Mouse (Mus musculus): Measurements from ENCODE around the gene Ppp1r13b.

Gene Ppp1r13b

DNA sequence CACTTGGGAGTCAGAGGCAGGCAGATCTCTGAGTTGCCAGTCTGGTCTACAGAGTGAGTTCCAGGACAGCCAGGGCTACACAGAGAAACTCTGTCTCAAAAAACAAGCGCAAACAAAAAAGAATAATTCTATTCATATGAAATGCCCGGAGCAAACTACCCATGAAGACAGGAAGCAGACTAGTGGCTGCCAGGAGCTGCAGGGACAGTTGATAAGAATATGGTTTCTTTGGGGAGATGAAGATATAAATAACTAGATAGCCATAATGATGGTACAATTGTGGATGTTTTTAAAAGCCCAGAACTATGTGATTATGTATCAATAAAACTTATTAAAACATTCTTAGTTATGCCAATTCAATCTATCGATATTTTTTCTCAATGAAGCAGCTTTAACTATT, 25.9 kb downstream of the Ppp1r13b start:
- DNase-seq (ENCODE audit: low spot score in 2 of 2): no peak

- peak in 1 of 2 experiments; percentile 73 for DNase-seq (ENCODE audit: low spot score in 2 of 2)
Measured at GRCm38 (mm10) chr12:111878213-111878612, 29.7 kb downstream of the Ppp1r13b start.

GRCm38 (mm10) chr12:111875499-111875898, 32.4 kb downstream of the Ppp1r13b start:
- no peak for DNase-seq (ENCODE audit: low spot score in 2 of 2)

GRCm38 (mm10) chr12:111874601-111875140, 33.2 kb downstream of the Ppp1r13b start:
- DNase-seq (ENCODE audit: low spot score in 2 of 2): no peak

GRCm38 (mm10) chr12:111872079-111872478, 35.8 kb downstream of the Ppp1r13b start:
- no peak for DNase-seq (ENCODE audit: low spot score in 2 of 2)

- no peak for DNase-seq (ENCODE audit: low spot score in 2 of 2)
Measured at GRCm38 (mm10) chr12:111870811-111871210, 37.1 kb downstream of the Ppp1r13b start.

DNA sequence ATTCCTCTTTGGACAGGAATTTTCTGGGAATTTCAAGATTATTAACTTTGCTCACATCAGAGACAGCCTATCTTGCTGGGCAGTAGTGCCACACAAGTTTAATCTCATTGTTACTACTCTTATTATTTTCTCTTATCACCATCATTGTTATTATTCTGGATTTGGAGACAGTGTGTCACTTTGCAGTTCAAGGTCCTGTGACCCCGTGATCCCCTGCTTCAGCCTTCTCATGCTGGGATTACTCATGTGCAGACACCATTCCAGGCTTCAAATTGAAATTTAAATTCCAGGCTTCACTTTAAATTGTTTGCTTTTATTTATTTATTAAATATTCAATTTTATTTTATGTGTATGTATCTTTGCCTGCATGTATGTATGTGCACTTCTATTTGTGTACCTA, 38.1 kb downstream of the Ppp1r13b start:
- no peak for DNase-seq (ENCODE audit: low spot score in 2 of 2)

DNA sequence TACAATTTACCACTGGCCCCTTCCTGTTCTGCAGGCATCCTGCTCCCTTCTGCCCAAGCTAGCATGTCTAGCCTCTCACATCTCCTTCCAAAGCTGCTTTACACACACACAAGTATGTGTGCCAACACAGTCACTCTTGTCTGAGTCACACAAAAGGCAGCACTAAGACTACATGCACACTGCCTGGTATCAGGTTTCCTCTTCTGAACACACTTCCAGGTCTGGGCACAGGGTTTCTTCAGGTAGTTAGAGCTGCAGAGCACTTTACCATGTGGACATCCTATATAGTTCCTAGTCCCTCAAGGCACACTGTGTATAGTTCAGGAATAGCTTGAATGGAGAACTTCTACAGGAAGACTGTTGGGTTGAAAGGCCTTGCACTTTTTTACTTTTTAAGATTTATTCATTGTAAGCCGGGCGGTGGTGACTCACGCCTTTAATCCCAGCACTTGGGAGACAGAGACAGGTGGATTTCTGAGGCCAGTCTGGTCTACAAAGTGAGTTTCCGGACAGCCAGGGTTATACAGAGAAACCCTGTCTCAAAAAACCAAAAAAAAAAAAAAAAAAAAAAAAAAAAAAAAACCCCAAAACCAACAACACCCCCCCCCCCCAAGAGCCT, 43.6 kb downstream of the Ppp1r13b start:
- no peak for DNase-seq (ENCODE audit: low spot score in 2 of 2)

DNA sequence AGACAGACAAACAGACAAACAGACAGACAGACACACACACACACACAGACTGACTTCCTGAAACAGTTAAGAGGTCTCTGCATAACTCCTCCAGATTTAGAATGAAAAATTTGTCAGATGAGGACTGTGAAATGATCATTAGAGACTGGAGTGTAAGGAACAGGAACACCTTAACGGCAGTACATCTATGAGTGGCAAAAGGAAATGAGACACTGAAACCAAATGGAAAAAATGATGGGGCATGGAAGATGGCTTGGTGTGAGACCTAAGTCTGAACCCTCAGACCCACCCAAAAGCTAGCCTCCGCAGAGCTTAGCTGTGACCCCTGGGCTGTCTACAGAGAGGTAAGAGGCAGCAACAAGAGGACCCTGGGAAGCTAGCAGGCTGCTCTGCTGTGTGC, 52.5 kb downstream of the Ppp1r13b start:
- no peak for DNase-seq (ENCODE audit: low spot score in 2 of 2)

DNA sequence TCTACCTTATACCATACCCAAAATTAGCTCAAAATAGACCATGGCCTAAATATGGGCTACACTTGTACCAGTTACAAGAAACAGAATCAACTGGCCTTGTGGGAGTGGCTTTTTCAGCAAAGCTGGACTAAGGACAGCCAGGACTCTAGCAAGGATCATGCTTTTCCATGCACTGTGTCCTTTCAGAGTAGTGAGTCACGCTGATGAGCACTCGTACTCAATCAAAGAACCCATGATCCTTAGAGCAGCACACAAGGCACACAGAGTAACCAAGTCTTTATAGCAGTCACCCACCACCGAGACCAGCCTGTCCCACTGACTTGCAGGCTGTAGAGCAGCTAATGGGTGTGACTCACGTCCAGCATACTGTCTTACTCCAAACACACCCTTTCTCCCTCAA, 54.4 kb downstream of the Ppp1r13b start:
- DNase-seq (ENCODE audit: low spot score in 2 of 2): no peak

- no peak for DNase-seq (ENCODE audit: low spot score in 2 of 2)
Measured at GRCm38 (mm10) chr12:111853011-111853436, 54.9 kb downstream of the Ppp1r13b start.

- no peak for DNase-seq (ENCODE audit: low spot score in 2 of 2)
Measured at GRCm38 (mm10) chr12:111851745-111852144, 56.2 kb downstream of the Ppp1r13b start.

- no peak for DNase-seq (ENCODE audit: low spot score in 2 of 2)
Measured at GRCm38 (mm10) chr12:111851235-111851634, 56.7 kb downstream of the Ppp1r13b start.

DNA sequence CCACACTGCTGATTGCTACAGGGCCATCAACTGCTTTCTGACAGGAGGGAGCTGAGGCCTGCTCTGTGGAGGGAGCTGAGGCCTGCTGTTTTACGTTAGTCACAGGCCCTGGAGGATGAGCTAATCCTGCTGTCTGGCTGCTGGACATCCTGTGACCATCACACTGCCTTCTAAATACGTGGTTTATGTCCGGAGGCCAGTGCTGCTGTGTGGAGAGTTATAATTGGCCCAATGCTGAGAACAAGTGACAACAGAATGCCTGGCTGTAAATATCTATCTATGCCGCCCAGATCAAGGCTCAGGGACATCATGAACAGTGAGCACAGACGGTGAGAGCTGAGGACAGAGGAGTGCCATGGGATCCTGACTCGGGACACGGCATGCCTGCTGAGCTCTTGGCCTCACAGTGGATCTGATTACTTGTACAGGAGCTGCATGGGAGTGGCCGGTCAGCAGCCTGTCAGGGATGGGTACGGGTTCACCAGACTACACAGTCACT, 59.6 kb downstream of the Ppp1r13b start:
- no peak for DNase-seq (ENCODE audit: low spot score in 2 of 2)

GRCm38 (mm10) chr12:111846815-111847214, 61.1 kb downstream of the Ppp1r13b start:
- DNase-seq (ENCODE audit: low spot score in 2 of 2): no peak

DNA sequence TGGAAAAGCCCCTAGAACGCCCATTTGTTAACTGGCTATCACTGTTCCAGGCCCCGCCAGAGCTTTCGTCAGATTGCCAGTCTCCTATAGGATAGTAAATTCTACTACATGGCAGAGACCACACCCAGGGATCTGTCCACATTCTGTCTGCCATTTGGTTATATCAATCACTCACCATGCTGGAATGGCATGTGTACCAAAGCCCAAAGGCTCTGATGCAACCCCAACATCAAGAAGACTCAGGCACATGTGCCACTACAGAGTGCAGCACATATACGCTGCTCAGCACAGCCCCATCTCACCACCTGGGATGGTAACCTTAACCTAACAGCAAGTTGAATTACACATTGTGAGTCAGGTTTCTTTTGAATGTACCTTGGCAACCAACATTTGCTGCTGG, 62.0 kb downstream of the Ppp1r13b start:
- DNase-seq (ENCODE audit: low spot score in 2 of 2): no peak

DNA sequence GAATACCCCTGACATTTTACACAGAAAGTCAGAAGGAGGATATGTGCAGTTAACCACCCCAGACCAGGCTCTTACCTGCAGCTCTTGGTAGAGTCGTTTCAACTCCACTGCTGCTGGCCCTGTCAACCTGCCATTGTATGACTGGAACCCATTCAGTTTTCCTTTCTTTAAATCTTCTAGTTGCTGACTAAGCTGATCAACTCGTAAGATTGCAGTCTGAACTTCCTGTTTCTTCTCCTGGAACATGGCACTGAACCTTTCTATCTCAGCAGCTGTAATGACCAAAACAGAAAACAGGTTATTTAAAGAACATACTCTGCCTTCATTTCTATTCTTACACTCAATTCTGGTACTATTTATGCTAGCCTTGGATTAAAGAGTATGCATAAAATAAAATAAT, 64.4 kb downstream of the Ppp1r13b start:
- DNase-seq (ENCODE audit: low spot score in 2 of 2): no peak

GRCm38 (mm10) chr12:111842565-111843433, 65.1 kb downstream of the Ppp1r13b start:
- no peak for DNase-seq (ENCODE audit: low spot score in 2 of 2)

GRCm38 (mm10) chr12:111833457-111833856, 74.5 kb downstream of the Ppp1r13b start:
- DNase-seq (ENCODE audit: low spot score in 2 of 2): no peak

DNA sequence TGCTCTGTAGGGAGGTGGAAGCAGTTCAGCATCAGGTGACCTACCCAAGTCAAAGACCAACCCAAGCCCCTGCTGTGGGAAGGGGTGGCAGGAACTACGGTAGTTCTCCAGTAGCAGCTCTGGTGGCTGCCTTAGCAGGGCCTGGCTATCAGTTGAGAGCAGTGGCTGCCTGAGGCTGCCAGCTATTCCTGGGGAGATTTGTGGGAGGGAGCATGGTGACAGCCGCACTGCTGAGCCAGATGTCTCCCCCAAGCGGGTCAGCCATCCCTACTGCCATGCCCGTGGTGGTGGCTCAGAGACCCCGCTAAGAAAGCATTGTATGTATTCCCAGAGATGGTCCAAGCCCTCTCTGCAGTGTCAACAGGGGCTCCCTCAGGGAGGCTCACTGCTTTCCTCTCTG, 75.3 kb downstream of the Ppp1r13b start:
- DNase-seq (ENCODE audit: low spot score in 2 of 2): no peak

- DNase-seq (ENCODE audit: low spot score in 2 of 2): no peak
Measured at GRCm38 (mm10) chr12:111830375-111830774, 77.5 kb downstream of the Ppp1r13b start.

GRCm38 (mm10) chr12:111829954-111830353, 78.0 kb downstream of the Ppp1r13b start:
- no peak for DNase-seq (ENCODE audit: low spot score in 2 of 2)

DNA sequence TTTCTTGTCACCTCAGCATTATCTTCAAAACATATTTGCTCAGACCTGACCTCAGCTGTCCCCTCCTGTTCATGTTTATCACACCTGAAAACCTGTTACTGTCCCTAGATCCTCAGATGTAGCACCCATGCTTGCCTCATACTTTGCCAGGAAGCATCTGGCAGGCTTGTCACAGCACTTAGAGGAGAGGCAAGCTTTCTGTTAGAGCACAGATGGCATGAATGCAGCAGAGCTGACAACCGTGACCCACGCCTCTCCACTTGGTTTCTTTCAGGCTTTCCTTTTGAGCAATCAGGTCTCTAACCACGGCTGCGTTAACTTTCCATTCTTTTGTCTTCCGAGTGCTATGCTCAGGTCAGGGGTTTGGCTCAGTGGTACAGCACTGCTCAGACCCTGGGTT, 78.5 kb downstream of the Ppp1r13b start:
- no peak for DNase-seq (ENCODE audit: low spot score in 2 of 2)
